Comparison of ENCODE assay signal across 24 mouse cellular contexts in the genomic region with DNA sequence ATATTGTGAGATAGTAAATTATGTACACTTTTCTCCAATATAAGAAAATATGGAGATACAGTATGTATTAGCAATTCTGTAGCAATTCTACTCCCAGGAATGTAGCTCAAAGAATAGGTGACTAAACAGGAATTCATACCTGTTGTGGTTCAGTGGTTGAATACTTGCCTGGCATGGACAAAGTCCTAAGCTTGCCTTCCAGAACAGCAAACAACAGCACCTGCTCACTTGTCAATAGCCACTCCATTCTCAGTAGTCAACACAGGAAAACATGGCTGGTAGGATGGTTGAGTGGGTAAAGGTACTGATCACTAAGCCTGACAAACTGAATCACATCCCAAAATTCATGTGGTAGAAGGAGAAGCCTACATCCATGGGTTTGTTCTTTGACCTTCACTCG.
"Had no signal": no experiment of that assay in that cellular context is flagged by ENCODE, and none has a peak within 500 bp of the region (broad histone marks: within the 10 kb centered on the region; RNA-seq: fewer than 3 reads in every experiment).

No protein-coding gene starts in this region.

- H3K9me3 ChIP-seq: heart, embryonic 12.5 days; hindbrain, embryonic 10.5 days; hindbrain, embryonic 12.5 days; intestine, embryonic 15.5 days; limb, embryonic 10.5 days; limb, embryonic 12.5 days; liver, embryonic 12.5 days had no signal

- H3K36me3 ChIP-seq: heart, embryonic 12.5 days; hindbrain, embryonic 10.5 days; hindbrain, embryonic 12.5 days; intestine, embryonic 15.5 days; limb, embryonic 10.5 days; limb, embryonic 12.5 days; liver, embryonic 12.5 days had no signal

- H3K9ac ChIP-seq: heart, embryonic 12.5 days; hindbrain, embryonic 12.5 days; hindbrain, embryonic 14.5 days; intestine, embryonic 15.5 days; limb, embryonic 12.5 days; liver, embryonic 12.5 days; liver, embryonic 14.5 days had no signal

- DNase-seq: gastrocnemius, adult 2 months; gastrocnemius, postnatal 10 days; gastrocnemius, postnatal 25 days; heart, adult 2 months; heart, postnatal 10 days; heart, postnatal 4 days; kidney, postnatal 14 days; kidney, postnatal 4 days had no signal

- H3K27ac ChIP-seq: gastrocnemius, adult 2 months; heart, adult 2 months; hindbrain, embryonic 10.5 days; hindbrain, embryonic 12.5 days; hindbrain, embryonic 14.5 days; intestine, embryonic 15.5 days; kidney, postnatal 0 days; layer of hippocampus, adult 2 months; left cerebral cortex, adult 2 months; limb, embryonic 10.5 days; limb, embryonic 12.5 days; liver, embryonic 12.5 days; liver, embryonic 14.5 days had no signal

- ATAC-seq: forebrain, embryonic 16.5 days; hindbrain, embryonic 16.5 days; inflammation-experienced regulatory T-cells, adult 6 months; intestine, embryonic 15.5 days; intestine, postnatal 0 days; liver, embryonic 12.5 days had no signal

- H3K4me3 ChIP-seq: gastrocnemius, adult 2 months; heart, adult 2 months; heart, embryonic 12.5 days; hindbrain, embryonic 10.5 days; hindbrain, embryonic 12.5 days; intestine, embryonic 15.5 days; layer of hippocampus, adult 2 months; left cerebral cortex, adult 2 months; limb, embryonic 10.5 days; limb, embryonic 12.5 days; liver, embryonic 12.5 days had no signal

- H3K27me3 ChIP-seq: heart, embryonic 12.5 days; hindbrain, embryonic 12.5 days; intestine, embryonic 15.5 days; limb, embryonic 12.5 days had no signal

- H3K4me1 ChIP-seq: hindbrain, embryonic 10.5 days; hindbrain, embryonic 12.5 days; intestine, embryonic 15.5 days; limb, embryonic 10.5 days; limb, embryonic 12.5 days; liver, embryonic 12.5 days had no signal

- H3K4me2 ChIP-seq: heart, embryonic 12.5 days; hindbrain, embryonic 12.5 days; hindbrain, embryonic 14.5 days; intestine, embryonic 15.5 days; limb, embryonic 12.5 days; liver, embryonic 12.5 days had no signal
